Mouse (Mus musculus) G1E (cell line): ENCODE data around the gene Tmem19. TPM values are rescaled to one million over a fixed set of nuclear protein-coding genes. Genes with fewer than 3 reads are reported as not detected.
"Not testable (repeated sequence)": the region's sequence is repeated elsewhere in the genome, so short reads cannot be mapped to it uniquely, and the experiment has no call there.

Source experiments
- ATAC-seq: 2 replicates; pipeline ENCODE4 v1.8.0; 2016; ENCODE audit warnings: mild to moderate bottlenecking; ENCODE audit not compliant: insufficient number of reproducible peaks, poor library complexity, low FRiP score, severe bottlenecking; ENCODE audit errors: extremely low read depth
- DNase-seq: peaks from one replicate; pipeline ENCODE4 v3.0.0; 2012; ENCODE audit warnings: low spot score
- H3K27me3 ChIP-seq: 2 replicates; pipeline ENCODE4 v1.6.1; 2012; ENCODE audit warnings: mild to moderate bottlenecking, low read length, inconsistent platforms; ENCODE audit not compliant: insufficient read depth
- H3K36me3 ChIP-seq: replicated peaks from 2 replicates; pipeline ENCODE3; 2012; ENCODE audit warnings: mild to moderate bottlenecking, inconsistent platforms
- H3K4me1 ChIP-seq: 2 replicates; pipeline ENCODE4 v1.6.1; 2012; ENCODE audit warnings: low read depth, low read length, inconsistent platforms, mixed read lengths; ENCODE audit not compliant: insufficient read depth
- H3K4me3 ChIP-seq: 2 replicates; pipeline ENCODE4 v1.5.1; 2012; ENCODE audit warnings: low read depth, mild to moderate bottlenecking, inconsistent platforms, low read length, moderate library complexity, mixed read lengths
- H3K9me3 ChIP-seq: replicated peaks from 2 replicates; pipeline ENCODE4 v1.6.1; 2012; ENCODE audit warnings: inconsistent platforms
- CTCF ChIP-seq: IDR thresholded peaks from 2 replicates; pipeline ENCODE4 v1.5.1; 2012; ENCODE audit warnings: low read depth, low read length, inconsistent platforms, mixed read lengths
- GATA1 ChIP-seq: IDR thresholded peaks from 2 replicates; pipeline ENCODE4 v1.6.1; 2012; ENCODE audit warnings: borderline replicate concordance, low read length, inconsistent platforms, mixed read lengths
- GATA2 ChIP-seq: IDR thresholded peaks from 2 replicates; pipeline ENCODE4 v1.6.1; 2012; ENCODE audit warnings: low read depth, low read length, inconsistent platforms, borderline replicate concordance
- POLR2AphosphoS5 ChIP-seq: IDR thresholded peaks from 2 replicates; pipeline ENCODE4 v1.6.1; 2012; ENCODE audit warnings: low read depth, low read length, inconsistent platforms; ENCODE audit not compliant: insufficient replicate concordance
- TAL1 ChIP-seq: conservative IDR thresholded peaks from 2 replicates; pipeline ENCODE4 v1.6.1; 2012; ENCODE audit warnings: low read depth, low read length, inconsistent platforms, mixed read lengths
- polyA plus RNA-seq: library from polyadenylated mRNA; stranded (reverse); fragments of >175 nt; gene quantifications from 2 replicates; pipeline ENCODE4 v1.2.3, GENCODE M21; 2012
- total RNA-seq, 2 experiments: library from RNA; stranded (forward) in 1 of 2; stranded (reverse) in 1 of 2; fragments of 200-1000 nt in 1 of 2; fragments of >200 nt in 1 of 2; fragmentation: Nextera tagmentation in 1 of 2; gene quantifications; 2 replicates each; pipeline ENCODE4 v1.2.3; 2014 to 2017

Gene Tmem19
- total and polyA plus RNA-seq, 3 experiments = 2.9 to 17.9 (median 10.5) TPM

GRCm38 (mm10) chr10:115323295-115323694 lies 39.0 kb downstream of the Tmem19 start:
- H3K36me3 ChIP-seq = no peaks in the 10 kb centered on the region
- H3K27me3 ChIP-seq = peaks cover 18% of the 10 kb centered on the region
- H3K9me3 ChIP-seq = no peaks in the 10 kb centered on the region
- H3K4me3 ChIP-seq = no peak overlapping the region
- peaks cover 26% of the 10 kb centered on the region for H3K4me1 ChIP-seq
- TF ChIP-seq CTCF (peak; percentile 52), TAL1 (no peak), GATA2 (no peak), POLR2AphosphoS5 (no peak)
- DNase-seq (peak; percentile 23), ATAC-seq (no peak; the same call in 1 of the 2 replicates)

DNA sequence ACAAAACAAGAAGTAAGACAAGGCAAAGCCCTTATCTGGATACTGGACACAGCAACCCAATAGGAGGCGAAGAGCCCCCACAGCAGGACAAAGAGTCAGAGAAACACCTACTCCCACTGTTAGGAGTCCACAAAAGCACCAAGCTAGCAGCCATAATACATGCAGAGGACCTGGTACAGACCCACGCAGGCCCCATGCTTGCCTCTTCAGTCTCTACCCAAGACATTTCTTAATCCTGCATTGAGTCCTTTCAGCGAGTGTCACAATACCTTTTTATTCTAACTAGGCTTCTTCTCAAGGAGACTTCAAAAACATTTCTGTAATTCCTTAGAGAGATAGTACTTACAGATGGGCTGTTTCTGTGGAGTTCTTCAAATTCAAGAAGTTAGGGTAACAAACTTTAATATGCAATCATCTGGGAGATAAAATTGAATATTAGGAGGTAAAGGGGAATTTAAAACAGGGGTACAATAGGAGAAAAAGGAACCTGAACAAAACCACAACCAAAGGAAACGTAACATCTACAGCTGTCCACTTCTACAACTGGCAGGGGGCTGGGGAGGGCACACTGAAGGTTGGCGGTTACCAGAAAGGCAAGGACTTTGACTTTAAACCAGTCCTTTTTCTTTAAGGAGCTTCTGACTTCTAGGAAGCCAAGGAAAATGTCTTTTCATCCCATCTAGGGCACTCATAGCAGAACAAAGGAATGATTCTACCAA lies 40.8 kb downstream of the Tmem19 start:
- peaks cover 18% of the 10 kb centered on the region for H3K27me3 ChIP-seq
- TF ChIP-seq GATA2 (no peak), POLR2AphosphoS5 (no peak), GATA1 (no peak), CTCF (no peak), TAL1 (no peak)
- H3K36me3 ChIP-seq = no peaks in the 10 kb centered on the region
- ATAC-seq = no peak
- no peak overlapping the region for H3K4me3 ChIP-seq
- no peaks in the 10 kb centered on the region for H3K9me3 ChIP-seq
- H3K4me1 ChIP-seq = peaks cover 21% of the 10 kb centered on the region
- no peak for DNase-seq

GRCm38 (mm10) chr10:115318388-115318787 lies 43.9 kb downstream of the Tmem19 start:
- not testable (repeated sequence) for H3K4me3 ChIP-seq, DNase-seq, ATAC-seq, H3K27me3 ChIP-seq, H3K36me3 ChIP-seq, H3K9me3 ChIP-seq
- peaks cover 30% of the 10 kb centered on the region for H3K4me1 ChIP-seq

- no peak for ATAC-seq
- H3K27me3 ChIP-seq = no peaks in the 10 kb centered on the region
- no peak overlapping the region; the same call in 1 of the 2 replicates for H3K4me3 ChIP-seq
- H3K9me3 ChIP-seq = no peaks in the 10 kb centered on the region
- no peak for TF ChIP-seq POLR2AphosphoS5
- no peak for TF ChIP-seq GATA1
- no peak for TF ChIP-seq TAL1
- TF ChIP-seq GATA2 = no peak
- no peak for TF ChIP-seq CTCF
- peaks cover 23% of the 10 kb centered on the region for H3K36me3 ChIP-seq
- DNase-seq = no peak
- peaks cover 40% of the 10 kb centered on the region for H3K4me1 ChIP-seq
These were observed 46.0 kb downstream of the Tmem19 start for GRCm38 (mm10) chr10:115316313-115316712.

DNA sequence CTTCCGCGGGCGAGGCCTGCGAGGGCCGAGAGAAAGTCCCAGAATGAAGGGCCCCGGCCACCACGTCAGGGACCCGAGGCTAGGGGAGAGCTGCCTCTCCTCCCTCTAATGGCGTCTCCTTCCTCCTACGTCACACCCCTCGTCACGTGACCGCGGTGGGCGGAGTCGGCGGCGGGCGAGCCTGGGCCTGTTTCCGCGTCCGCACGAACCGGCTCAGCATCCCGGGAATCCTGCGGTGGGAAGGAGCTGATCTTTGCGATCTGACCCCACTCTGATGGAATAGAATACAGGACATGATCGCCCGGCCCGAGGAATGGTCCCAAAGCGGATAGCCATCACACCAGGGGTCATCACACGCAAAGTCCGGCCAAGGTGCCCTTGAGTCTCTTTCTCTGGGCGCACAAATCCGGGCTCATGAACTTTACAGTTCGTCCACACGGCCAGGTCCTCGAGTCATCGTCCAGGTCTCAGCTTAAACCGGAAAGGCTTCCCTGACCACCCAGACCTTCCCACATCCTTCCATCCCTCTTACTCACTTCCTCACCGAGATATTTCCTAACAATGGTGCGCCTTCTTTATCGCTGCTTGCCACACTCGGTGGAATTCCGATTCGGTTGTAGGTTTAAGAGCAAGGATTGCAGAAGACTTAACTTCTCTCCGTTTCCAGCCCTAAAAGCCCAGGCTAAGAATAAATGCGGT lies 46.7 kb downstream of the Tmem19 start, which contains the start of gene Rab21:
Gene Rab21 (minus strand): TSS at position 122 of the 699 bp plus-strand sequence.
- DNase-seq (peak; percentile 85), ATAC-seq (peak; percentile 76)
- Histone ChIP-seq H3K4me3 (peak within 1 kb of the TSS; percentile 93), H3K4me1 (peaks cover 44% of the 10 kb centered on the region), H3K27me3 (no peaks in the 10 kb centered on the region), H3K36me3 (peaks cover 29% of the 10 kb centered on the region), H3K9me3 (no peaks in the 10 kb centered on the region)
- TF ChIP-seq POLR2AphosphoS5 (no peak), CTCF (no peak), GATA1 (no peak), TAL1 (no peak), GATA2 (no peak)

DNA sequence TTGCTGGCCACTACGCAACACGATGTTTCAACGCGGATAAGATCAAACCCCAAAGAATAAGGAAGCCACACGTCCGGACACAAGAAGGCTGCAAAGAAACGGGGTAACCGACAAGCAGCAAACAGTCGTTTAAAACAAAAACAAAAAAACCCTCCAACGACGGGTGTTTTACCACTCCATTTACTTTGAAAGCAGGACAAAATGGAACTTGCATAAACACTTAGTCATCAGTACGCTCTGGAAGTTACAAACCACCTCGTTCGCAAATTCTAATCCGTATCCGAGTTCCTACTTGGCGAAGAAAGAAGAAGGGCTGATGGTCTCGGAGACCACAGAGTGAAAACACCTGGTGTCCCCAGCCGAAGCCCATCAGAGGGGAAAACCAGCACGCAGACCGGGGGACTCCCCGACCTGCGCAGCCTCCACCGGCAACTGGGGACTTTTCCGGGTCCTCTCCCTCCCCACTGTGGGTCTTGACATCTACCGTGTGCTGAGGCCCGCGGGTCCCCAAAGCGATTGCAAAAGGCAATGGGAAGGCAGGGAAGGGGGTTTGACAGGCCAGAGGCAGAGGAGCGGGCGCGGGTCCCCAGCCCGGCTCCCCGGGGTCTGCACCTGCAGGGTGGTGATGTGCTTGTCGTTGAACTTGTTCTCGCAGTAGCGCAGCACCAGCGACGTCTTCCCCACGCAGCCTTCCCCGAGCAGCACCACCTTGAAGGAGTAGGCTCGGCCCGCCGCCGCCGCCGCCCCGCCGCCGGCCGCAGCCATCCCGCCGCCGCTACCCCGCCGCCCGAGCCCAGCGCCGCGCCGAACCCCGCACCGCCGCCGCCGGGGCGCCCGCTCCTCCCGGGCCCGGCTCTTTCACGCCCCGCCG lies 47.5 kb downstream of the Tmem19 start:
- DNase-seq (peak; percentile 36), ATAC-seq (no peak)
- H3K9me3 ChIP-seq = no peaks in the 10 kb centered on the region
- H3K27me3 ChIP-seq = no peaks in the 10 kb centered on the region
- TF ChIP-seq POLR2AphosphoS5 (no peak), TAL1 (no peak), CTCF (no peak), GATA1 (no peak)
- H3K4me1 ChIP-seq = peaks cover 49% of the 10 kb centered on the region
- H3K4me3 ChIP-seq = peak overlapping the region; percentile 93
- peaks cover 36% of the 10 kb centered on the region for H3K36me3 ChIP-seq
